Comparison of ENCODE assay signal across 8 mouse cellular contexts in genomic region chr8:75093399-75094156, GRCm38 (mm10). TPM values are rescaled to one million over a fixed set of nuclear protein-coding genes. Genes with fewer than 3 reads are reported as not detected.
DNase-seq lines count a peak whose midpoint lies in the region; ATAC-seq and TF ChIP-seq lines count a peak whose summit lies in the region.

TSS of gene Hmox1 (plus strand) at chr8:75093621.

- intact Hi-C loops in heart, postnatal 14 days (cut with DNase I): loop anchor here (1.0 kb wide), 1 partner anchor 15 kb away; no protein-coding TSS in a partner anchor

- H3K4me2 ChIP-seq in forebrain, embryonic 15.5 days (replicated peaks): peak within 1 kb of the TSS; percentile 77
- peak within 1 kb of the TSS; percentile 85 for H3K4me2 ChIP-seq in liver, postnatal 0 days (ENCODE audit: low read depth, low read length)
- peak within 1 kb of the TSS; percentile 77 for H3K4me2 ChIP-seq in neural tube, embryonic 13.5 days

- WGBS in forebrain, embryonic 15.5 days: under 1% methylated on average over 36 of the region's 36 CpGs
- 2% methylated on average over 36 of the region's 36 CpGs for WGBS in liver, postnatal 0 days (ENCODE audit: insufficient replicate concordance)
- WGBS in neural tube, embryonic 13.5 days: under 1% methylated on average over 36 of the region's 36 CpGs

- H3K27ac ChIP-seq in ES-E14 (ENCODE audit: insufficient read depth, low read depth, low read length, poor library complexity, severe bottlenecking): peak within 1 kb of the TSS; percentile 8; the same call in 1 of the 2 replicates
- H3K27ac ChIP-seq in forebrain, embryonic 15.5 days (replicated peaks): 0 out of 2 replicates have a peak within 1 kb of the TSS, but pooled peaks have one; percentile 9
- H3K27ac ChIP-seq in liver, postnatal 0 days (ENCODE audit: low read depth): peak within 1 kb of the TSS; percentile 74
- no peak within 1 kb of the TSS for H3K27ac ChIP-seq in neural tube, embryonic 13.5 days (replicated peaks)

- peak within 1 kb of the TSS; percentile 84 for H3K9ac ChIP-seq in ES-E14 (ENCODE audit: insufficient read depth, low read depth, low read length, poor library complexity, severe bottlenecking)
- peak within 1 kb of the TSS; percentile 50 for H3K9ac ChIP-seq in forebrain, embryonic 15.5 days (replicated peaks)
- H3K9ac ChIP-seq in liver, postnatal 0 days (replicated peaks): peak within 1 kb of the TSS; percentile 78
- H3K9ac ChIP-seq in neural tube, embryonic 13.5 days: peak within 1 kb of the TSS; percentile 70

- no peaks in the 10 kb centered on the region for H3K27me3 ChIP-seq in forebrain, embryonic 15.5 days
- peaks cover 5% of the 10 kb centered on the region; the same call in 1 of the 2 replicates for H3K27me3 ChIP-seq in liver, postnatal 0 days (ENCODE audit: insufficient read depth, low read length)
- H3K27me3 ChIP-seq in neural tube, embryonic 13.5 days: no peaks in the 10 kb centered on the region; the same call in 1 of the 2 replicates

- DNase-seq in ES-E14 (ENCODE audit: low read depth, low spot score): peak; percentile 84
- peak; percentile 59 to 63 for DNase-seq in cerebellum, adult 18-20 months
- peak; percentile 94 for DNase-seq in heart, postnatal 14 days
- peak; percentile 92 for DNase-seq in layer of hippocampus, adult 11-12 months (ENCODE audit: low spot score)
- peak; percentile 91 for DNase-seq in liver, postnatal 0 days
- peak; percentile 82 for DNase-seq in telencephalon, adult 2 months (ENCODE audit: low read depth, low spot score)

- peaks cover 4 to 14% of the 10 kb centered on the region in 2 experiments; a peak in 3 of 4 replicates for H3K4me1 ChIP-seq in ES-E14 (ENCODE audit: control insufficient read depth in 2 of 2, insufficient read depth in 2 of 2, low read length in 2 of 2, poor library complexity in 1 of 2)
- peaks cover 15% of the 10 kb centered on the region for H3K4me1 ChIP-seq in forebrain, embryonic 15.5 days
- H3K4me1 ChIP-seq in liver, postnatal 0 days (ENCODE audit: insufficient read depth): peaks cover 13% of the 10 kb centered on the region
- H3K4me1 ChIP-seq in neural tube, embryonic 13.5 days (replicated peaks): peaks cover 22% of the 10 kb centered on the region

- H3K4me3 ChIP-seq in ES-E14 (ENCODE audit: insufficient read depth in 1 of 2, low read depth in 1 of 2, low read length in 2 of 2, poor library complexity in 1 of 2, severe bottlenecking in 1 of 2): peak within 1 kb of the TSS; percentile 76
- H3K4me3 ChIP-seq in forebrain, embryonic 15.5 days: peak within 1 kb of the TSS; percentile 50
- peak within 1 kb of the TSS; percentile 66 for H3K4me3 ChIP-seq in liver, postnatal 0 days (ENCODE audit: low read depth, low read length)
- H3K4me3 ChIP-seq in neural tube, embryonic 13.5 days: peak within 1 kb of the TSS; percentile 54

- in situ Hi-C loops in ES-E14 (cut with MboI; ENCODE audit: low sequenced_read_pairs in 2 of 2, unreplicated experiment in 2 of 2): no loop called here

- peaks cover 31% of the 10 kb centered on the region for H3K36me3 ChIP-seq in ES-E14 (ENCODE audit: control insufficient read depth, insufficient read depth, low read length, poor library complexity, severe bottlenecking)
- no peaks in the 10 kb centered on the region for H3K36me3 ChIP-seq in forebrain, embryonic 15.5 days
- H3K36me3 ChIP-seq in liver, postnatal 0 days (replicated peaks; ENCODE audit: insufficient read depth, low read length): peaks cover 9% of the 10 kb centered on the region
- H3K36me3 ChIP-seq in neural tube, embryonic 13.5 days: no peaks in the 10 kb centered on the region

- no peak for TF ChIP-seq EP300 in liver, postnatal 0 days (IDR thresholded peaks at IDR 0.05; ENCODE audit: low read depth)

- TF ChIP-seq CTCF in liver, postnatal 0 days (IDR thresholded peaks at IDR 0.05; ENCODE audit: low read depth): 0 out of 2 replicates have a peak, but pooled peaks have one; percentile 7

- no peaks in the 10 kb centered on the region for H3K9me3 ChIP-seq in ES-E14 (ENCODE audit: control insufficient read depth, insufficient read depth, low read depth, low read length)
- H3K9me3 ChIP-seq in forebrain, embryonic 15.5 days: no peaks in the 10 kb centered on the region
- no peaks in the 10 kb centered on the region for H3K9me3 ChIP-seq in liver, postnatal 0 days (ENCODE audit: low read length)
- H3K9me3 ChIP-seq in neural tube, embryonic 13.5 days: no peaks in the 10 kb centered on the region

- peak; percentile 92 for ATAC-seq in forebrain, embryonic 15.5 days (replicated peaks)
- ATAC-seq in liver, postnatal 0 days: peak; percentile 84
- ATAC-seq in neural tube, embryonic 13.5 days (ENCODE audit: low read depth): peak; percentile 94

TF ChIP-seq in ES-E14, 5 proteins besides CTCF, POLR2A, EP300 and RAD21:
- TF ChIP-seq MAFK (IDR thresholded peaks at IDR 0.05; ENCODE audit: insufficient read depth, low read depth, low read length) (0 out of 2 replicates have a peak, but pooled peaks have one; percentile 16), ZNF384 (IDR thresholded peaks at IDR 0.05; ENCODE audit: low read depth, low read length) (no peak)

RNA-seq across cellular contexts. Expression of gene Hmox1, which starts in this region (rescaled TPM):
- total RNA-seq in ES-E14 (2012; rRNA removed): 111 and 124 TPM in 2 replicates
- polyA plus RNA-seq in forebrain, embryonic 15.5 days (2015; fragmentation: Nextera tagmentation; extraction: Ambion mirVana): 8.4 and 9.1 TPM in 2 replicates
- 10 to 100 TPM; 13.6 to 15.0 TPM for total RNA-seq in heart, postnatal 14 days (2021)
- 155 and 160 TPM in 2 replicates for polyA plus RNA-seq in liver, postnatal 0 days (2015; fragmentation: Nextera tagmentation; extraction: Ambion mirVana)
- polyA plus RNA-seq in neural tube, embryonic 13.5 days (2015; fragmentation: Nextera tagmentation; extraction: Ambion mirVana): 16.0 and 16.7 TPM in 2 replicates
